Mouse (Mus musculus) right cerebral cortex, adult 2 months (tissue): ENCODE measurements around the gene Wfdc15a.
"Not testable (repeated sequence)": the region's sequence is repeated elsewhere in the genome, so short reads cannot be mapped to it uniquely, and the experiment has no call there.

Source experiments
- DNase-seq, 2 experiments: peaks; one replicate each; pipeline ENCODE4 v3.0.0; 2021 to 2022; ENCODE audit warnings: low spot score in 2 of 2

Gene Wfdc15a

DNA sequence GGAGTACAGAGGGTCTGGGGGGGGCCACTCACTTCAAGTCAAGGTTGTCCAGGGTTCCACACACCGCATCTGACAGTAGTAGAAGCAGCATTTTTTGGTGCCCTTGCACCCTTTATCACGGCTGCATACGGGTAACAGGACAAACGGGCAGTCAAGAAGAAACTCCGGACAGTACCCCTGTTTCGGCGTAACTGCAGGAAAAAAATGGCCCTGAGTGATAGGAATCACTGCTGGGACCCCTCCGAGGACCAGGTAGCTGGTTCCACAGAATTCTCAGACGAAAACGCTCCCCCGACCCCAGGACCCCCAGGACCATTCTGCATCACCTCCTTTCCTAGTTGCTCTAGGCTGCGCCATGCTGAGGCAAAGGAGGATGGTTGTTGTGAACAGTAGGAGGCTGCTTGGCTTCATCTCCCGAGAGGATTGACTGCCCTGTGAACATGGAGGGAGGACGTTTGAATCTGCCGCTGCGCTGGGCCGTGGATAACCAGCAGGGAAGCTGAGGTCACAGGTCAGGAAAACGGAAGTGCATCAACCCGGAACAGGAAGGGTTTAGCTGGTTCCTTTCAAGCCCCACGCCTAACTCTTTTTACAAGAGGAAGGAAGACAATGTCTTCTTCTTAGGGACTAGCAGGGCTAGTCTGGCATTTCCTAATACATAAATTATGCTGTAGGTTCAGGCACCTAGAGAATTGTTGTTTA, at the start of gene Wfdc15a:
Gene Wfdc15a (minus strand): TSS at position 505 of the 702 bp plus-strand sequence.
- no peak for DNase-seq

DNA sequence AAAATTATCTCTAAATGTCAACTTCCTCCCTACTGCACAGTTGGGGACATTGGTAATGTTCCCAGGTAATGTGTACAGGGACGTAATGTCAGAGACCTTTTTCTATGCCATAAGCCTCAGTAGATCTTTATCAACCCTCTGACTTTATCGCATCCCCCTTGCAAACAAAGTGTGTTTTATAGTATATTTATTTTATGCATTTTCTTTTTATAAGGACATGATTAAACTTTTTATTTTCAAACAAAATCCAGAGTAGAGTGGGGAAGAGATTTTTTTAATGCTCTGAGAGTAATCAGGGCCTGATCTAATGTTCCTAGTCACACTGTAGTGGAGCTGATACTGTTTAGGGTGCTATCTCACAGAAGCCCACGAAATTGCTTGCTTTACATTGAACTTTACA, 38.4 kb upstream of the Wfdc15a start, which contains the start of gene Svs2:
Gene Svs2 (minus strand): TSS at position 101 of the 400 bp plus-strand sequence.
- no peak for DNase-seq

GRCm38 (mm10) chr2:164232671-164233070, 32.7 kb upstream of the Wfdc15a start:
- no peak for DNase-seq

GRCm38 (mm10) chr2:164228361-164229070, 28.6 kb upstream of the Wfdc15a start:
- no peak for DNase-seq

DNA sequence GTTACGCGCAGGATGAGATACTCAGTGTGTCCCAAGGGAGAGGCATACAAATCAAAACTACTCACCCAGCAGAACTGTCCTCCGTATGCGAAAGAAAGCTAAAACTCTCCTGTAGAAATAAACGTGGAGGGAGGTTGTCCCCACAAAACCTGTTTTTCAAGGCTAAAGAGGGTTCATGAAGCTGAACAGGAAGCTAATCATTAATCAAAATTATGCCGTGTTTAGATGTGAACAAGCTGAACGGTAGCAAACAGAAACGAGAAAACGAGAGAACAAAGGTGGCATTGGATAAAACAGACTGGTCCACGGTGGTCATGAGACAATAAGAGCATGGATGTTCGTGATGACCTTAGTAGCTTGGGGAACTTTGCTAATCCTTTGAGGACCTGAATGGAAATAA, 21.6 kb upstream of the Wfdc15a start, which contains the start of gene Wfdc15b:
Gene Wfdc15b (minus strand): TSS at position 139 of the 400 bp plus-strand sequence.
- no peak for DNase-seq

DNA sequence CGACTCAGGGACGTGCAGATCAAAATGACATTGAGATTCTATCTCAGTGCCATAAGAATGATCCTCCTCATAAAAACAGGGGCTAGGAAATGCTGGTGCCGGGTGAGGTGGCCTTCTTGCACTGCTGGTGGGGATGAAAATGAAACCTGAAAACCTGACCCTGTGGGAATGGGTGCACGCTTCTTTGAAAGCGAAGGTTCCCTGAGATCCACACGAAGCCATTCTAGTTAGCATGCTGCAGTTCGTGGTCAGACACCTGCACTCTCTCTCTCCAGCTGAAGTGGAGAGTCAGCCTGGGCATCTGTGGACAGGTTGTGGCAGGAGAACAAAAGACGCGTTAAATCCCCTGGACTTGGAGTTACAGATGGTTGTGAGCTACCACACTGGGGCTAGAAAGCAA, 19.4 kb upstream of the Wfdc15a start:
- DNase-seq = no peak

DNA sequence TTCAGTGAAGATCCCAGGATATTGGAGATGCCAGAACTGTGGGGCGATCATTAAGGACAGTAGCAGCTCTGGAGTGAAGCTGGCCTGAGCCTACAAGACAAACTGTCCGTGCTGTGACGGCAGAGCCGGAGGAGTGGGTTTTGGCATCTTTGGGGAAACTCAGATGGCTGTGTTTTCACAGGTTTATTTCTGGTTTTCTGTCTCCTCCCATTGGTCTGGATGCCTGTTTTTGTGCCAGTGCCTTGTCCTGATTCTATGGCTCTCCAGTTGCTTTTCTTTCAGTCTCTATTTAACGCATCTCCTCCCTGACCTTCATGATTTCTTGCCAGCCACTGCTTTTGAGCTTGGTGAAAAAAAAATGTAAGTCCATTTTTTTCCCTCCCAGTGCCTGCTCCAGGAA, 12.8 kb upstream of the Wfdc15a start:
- no peak for DNase-seq

GRCm38 (mm10) chr2:164210892-164211291, 11.0 kb upstream of the Wfdc15a start:
- DNase-seq = no peak

DNA sequence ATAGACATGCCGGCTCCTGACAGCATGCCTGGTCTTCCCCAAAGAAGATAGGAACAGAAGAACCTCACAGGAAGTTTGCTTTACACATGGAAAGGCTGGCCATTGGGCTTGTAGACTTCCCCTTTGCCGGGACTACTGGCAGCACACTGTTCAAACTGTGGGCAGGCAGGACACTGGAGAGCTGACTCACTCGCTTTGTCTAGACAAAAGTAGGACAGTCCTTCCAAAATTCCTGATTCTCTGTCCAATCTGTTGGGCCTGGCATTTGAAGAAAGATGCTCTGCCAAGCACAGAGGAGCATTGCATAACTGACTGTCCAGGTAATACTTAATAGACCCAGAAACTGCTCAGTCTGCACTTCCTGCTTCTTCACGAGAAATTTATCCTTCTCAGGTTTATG, 6.7 kb upstream of the Wfdc15a start:
- DNase-seq = peak; percentile 5 to 19

- not testable (repeated sequence) for DNase-seq
Measured at GRCm38 (mm10) chr2:164206011-164206410, 6.1 kb upstream of the Wfdc15a start.

DNA sequence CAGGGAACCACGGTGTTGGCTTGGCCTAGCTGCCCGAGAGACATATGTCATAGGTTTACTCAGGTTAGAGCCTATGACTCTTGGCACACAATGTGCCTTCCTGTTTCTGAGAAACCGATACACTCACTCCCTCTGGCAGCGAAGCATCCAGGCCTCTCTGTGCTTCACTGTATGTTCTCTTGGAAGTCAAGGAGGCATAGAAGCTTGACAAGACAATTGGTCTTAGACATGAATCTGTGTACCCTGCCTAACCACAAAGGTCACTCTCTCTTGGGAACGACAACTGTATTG, 3.3 kb downstream of the Wfdc15a start:
- DNase-seq = no peak

- no peak for DNase-seq
Measured at GRCm38 (mm10) chr2:164195971-164196699, 3.8 kb downstream of the Wfdc15a start.

DNA sequence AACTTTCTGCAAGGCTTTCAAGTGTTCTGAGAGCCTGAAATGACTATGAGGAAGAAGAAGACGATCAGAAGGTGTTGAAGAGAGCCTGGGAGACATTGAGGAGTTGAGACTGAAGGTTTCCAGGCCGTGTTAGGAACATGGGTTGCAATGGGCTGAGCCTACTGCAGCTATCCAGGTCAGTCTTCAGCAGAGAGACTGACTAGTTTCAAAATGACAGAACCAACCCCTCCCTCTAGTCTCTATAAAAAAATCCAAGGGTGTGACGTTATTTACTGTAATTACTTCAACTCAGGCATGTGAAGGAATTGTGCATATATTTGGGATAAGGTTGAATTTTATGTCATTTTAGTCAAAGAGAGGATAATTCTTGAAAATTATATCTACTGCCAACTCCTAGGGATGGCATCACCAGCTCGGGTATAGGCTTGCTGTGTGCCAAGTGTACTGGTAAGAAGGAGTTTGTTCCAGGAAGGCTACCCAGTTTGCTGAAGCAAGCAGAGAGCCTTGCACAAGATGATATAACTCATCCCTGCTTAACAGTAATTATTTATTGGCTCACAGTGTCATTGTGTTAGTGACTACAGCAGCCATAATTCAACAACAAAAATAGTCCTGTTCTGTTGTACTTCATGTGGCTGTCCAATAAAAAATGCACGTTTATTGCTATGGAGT, 4.8 kb downstream of the Wfdc15a start:
- DNase-seq = no peak

DNA sequence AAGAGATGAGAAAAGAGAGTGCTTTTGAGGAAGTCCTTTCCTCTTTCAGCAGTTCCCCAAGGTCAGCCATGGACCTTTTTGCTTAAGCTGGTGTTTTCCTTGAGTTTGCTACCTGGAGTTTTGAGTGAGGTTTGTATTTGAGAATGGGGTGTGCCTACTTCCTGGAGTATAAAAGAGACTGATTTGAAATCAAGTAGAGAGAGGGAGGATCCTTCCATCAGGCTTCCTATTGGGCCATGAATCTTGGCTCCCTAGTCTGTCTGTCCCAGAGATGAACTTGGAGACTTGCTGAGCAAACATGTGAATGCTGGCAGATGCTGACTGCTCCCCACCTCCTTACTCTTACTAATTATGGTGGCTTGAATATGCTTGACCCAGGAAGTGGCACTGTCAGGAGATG, 7.7 kb downstream of the Wfdc15a start:
- no peak for DNase-seq

DNA sequence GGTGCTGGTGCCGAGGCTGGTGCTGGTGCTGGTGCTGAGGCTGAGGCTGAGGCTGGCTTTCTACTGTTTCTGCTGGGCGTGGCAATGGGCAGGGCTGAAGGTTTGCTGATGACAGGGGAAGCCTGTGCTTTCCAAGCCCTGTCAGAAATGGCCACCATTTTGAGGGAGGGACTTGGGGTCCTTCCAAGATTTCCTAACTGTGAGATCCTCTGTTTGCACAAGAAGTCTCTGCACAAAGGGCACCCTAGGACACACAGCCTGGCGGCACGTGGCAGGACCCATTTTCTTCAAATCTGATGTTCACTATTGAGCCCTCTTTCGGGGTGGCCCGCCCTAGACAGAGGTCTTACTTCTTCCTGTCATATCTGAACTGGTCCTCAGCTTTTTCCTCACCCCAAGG, 9.4 kb downstream of the Wfdc15a start, which contains the start of gene Wfdc12:
Gene Wfdc12 (minus strand): TSS at position 33 of the 400 bp plus-strand sequence.
- DNase-seq = no peak

DNA sequence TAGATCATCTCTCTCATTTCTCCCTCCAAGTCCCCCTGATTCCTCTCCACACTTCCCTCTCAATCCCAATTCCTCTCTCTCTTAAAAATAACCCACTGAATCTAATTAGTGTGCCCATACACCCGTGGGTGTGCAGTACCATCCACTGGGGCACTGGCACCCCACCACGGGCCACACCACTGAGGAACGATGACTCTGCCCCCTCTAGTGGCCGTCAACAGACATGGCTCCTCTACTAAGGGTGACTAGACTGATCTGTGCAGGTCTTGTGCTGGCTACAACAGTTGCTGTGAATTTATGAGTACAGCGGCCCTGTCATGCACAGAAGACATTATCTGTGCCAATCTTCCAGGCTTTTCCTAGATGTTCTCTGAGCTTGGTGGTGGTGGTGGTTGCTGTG, 11.2 kb downstream of the Wfdc15a start:
- DNase-seq = no peak

DNA sequence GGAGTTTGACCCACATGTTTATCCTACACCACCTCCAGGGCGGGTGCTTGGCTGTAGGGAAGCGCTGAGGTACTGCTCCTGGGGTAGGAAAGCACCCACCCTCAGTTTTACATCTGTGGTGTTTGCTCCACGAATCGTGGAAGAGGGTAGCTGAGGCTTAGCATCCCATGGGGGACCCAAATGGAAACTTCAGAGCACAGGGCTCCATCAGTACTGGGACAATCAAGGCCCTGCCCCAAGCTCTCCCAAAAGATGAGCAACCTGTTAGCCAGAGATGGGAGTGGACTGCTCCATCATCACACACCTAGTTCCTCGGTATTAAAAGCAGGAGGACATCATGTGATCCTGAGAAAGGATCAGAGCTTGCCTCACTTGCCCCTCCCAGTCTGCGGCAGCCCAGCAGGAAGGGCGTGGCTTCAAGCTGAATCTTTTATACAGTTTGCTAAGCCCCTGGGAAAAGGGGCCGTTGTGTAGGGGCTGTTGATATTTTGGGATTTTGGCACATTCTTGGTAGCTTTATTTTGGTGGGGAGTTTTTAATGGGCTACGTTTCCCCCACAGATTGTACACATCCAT, 15.7 kb downstream of the Wfdc15a start:
- DNase-seq = no peak

DNA sequence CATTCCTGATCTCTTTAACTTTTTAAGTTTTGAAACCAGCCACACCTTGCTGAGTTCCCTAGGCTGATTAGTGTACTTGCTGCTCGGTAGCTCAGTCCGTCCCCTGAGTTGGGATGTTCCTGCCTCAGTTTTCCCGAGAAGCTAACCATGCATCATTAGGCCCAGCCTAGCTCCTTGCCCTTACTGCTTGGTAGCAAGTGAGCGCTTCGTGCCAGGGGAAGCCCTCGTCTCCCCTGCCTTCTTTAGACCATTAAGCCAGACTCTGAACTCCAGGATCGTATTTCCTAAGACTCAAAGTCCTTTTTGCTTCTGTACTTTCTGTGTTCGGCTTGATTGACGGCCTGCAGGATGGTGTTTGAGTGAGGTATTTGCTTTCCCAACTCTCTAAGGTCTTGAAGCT, 16.6 kb downstream of the Wfdc15a start:
- DNase-seq = no peak

GRCm38 (mm10) chr2:164182692-164183255, 17.2 kb downstream of the Wfdc15a start, which contains the start of gene Wfdc5:
Gene Wfdc5, minus strand, starts transcription at chr2:164182742.
- DNase-seq = no peak

- DNase-seq = no peak
Measured at GRCm38 (mm10) chr2:164180770-164181169, 19.2 kb downstream of the Wfdc15a start.

DNA sequence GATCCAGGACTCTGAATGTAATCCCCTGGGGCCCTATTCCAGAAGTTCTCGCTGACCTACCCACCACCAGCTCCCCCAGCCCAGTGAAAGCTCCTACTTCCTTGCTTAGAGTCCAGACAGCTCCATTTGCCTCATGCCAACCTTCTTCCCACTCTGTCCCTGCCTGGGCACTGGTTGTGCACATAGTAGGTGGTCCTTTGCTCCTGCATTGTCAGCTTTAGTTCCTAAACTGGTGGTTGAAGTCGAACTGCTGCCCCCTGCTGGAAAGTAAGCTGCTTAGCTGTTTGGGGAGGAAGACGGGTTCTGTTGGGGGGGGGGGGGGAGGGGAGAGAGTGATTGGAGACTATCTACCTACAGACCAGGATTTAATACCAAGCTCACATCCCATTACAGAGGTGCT, 19.8 kb downstream of the Wfdc15a start:
- DNase-seq = no peak
